ENCODE assay signal across 18 mouse cellular contexts in genomic region chr15:25719270-25719669, GRCm38 (mm10).
DNase-seq lines count a peak whose midpoint lies in the region; ATAC-seq and TF ChIP-seq lines count a peak whose summit lies in the region.
"Had no signal": no experiment of that assay in that cellular context is flagged by ENCODE, and none has a peak within 500 bp of the region (broad histone marks: within the 10 kb centered on the region; RNA-seq: fewer than 3 reads in every experiment).

No protein-coding gene starts in this region.

- H3K27me3 ChIP-seq in myocyte (ENCODE audit: control insufficient read depth, insufficient read depth, insufficient read length) = no peaks in the 10 kb centered on the region
- H3K27me3 ChIP-seq: embryonic facial prominence, embryonic 12.5 days; forebrain, embryonic 15.5 days had no signal

- no peak overlapping the region for H3K4me3 ChIP-seq in myocyte
- H3K4me3 ChIP-seq: embryonic facial prominence, embryonic 10.5 days; embryonic facial prominence, embryonic 12.5 days; forebrain, embryonic 13.5 days; forebrain, embryonic 15.5 days had no signal

- peaks cover 57% of the 10 kb centered on the region for H3K36me3 ChIP-seq in myocyte (ENCODE audit: control insufficient read depth, insufficient read depth)
- H3K36me3 ChIP-seq: forebrain, embryonic 15.5 days had no signal

- peak; percentile 47 to 50 for DNase-seq in cerebellum, postnatal 10 days
- no peak for DNase-seq in frontal cortex, postnatal 14 days (ENCODE audit: low spot score in 2 of 2)
- peak; percentile 22 for DNase-seq in retina, postnatal 1 day
- no peak for DNase-seq in retina, embryonic 14.5 days (ENCODE audit: low spot score)
- no peak for DNase-seq in left cerebral cortex, adult 8-10 months (ENCODE audit: low spot score in 2 of 2)
- DNase-seq: adrenal gland, adult 2 months; adrenal gland, postnatal 10 days; adrenal gland, postnatal 25 days; cerebellum, adult 11 months; cerebellum, adult 18-20 months; forebrain, postnatal 0 days had no signal

- no peak overlapping the region for H3K4me2 ChIP-seq in myocyte (ENCODE audit: low read depth)
- H3K4me2 ChIP-seq: embryonic facial prominence, embryonic 12.5 days; forebrain, embryonic 13.5 days; forebrain, embryonic 15.5 days had no signal

- no peak overlapping the region for H3ac ChIP-seq in myocyte (ENCODE audit: control insufficient read depth, insufficient read length)

- no peak for ATAC-seq in cerebellum, adult (ENCODE audit: insufficient number of reproducible peaks, low FRiP score, low TSS enrichment)
- ATAC-seq in frontal cortex, adult (ENCODE audit: low TSS enrichment) = 0 out of 2 replicates have a peak, but pooled peaks have one; percentile 57
- ATAC-seq: forebrain, embryonic 13.5 days; forebrain, embryonic 15.5 days; forebrain, postnatal 0 days had no signal

- no peak for TF ChIP-seq POLR2A in myocyte (IDR thresholded peaks at IDR 0.05; ENCODE audit: insufficient read length, low read depth)

- H3K79me2 ChIP-seq in myocyte (ENCODE audit: control insufficient read depth, insufficient read depth) = peaks cover 30% of the 10 kb centered on the region

TF ChIP-seq in myocyte, 11 proteins besides CTCF, POLR2A, EP300 and RAD21:
- TF ChIP-seq POLR2AphosphoS2 (IDR thresholded peaks at IDR 0.05; ENCODE audit: insufficient read length, low read depth) (peak; percentile 39), TCF3 (IDR thresholded peaks at IDR 0.05; ENCODE audit: insufficient read length, low read depth) (no peak)

Comparison
In these comparisons a context has a peak if more than half of its experiments do, and no peak if none do; other contexts are left out.
1. DNase-seq: peak in cerebellum, postnatal 10 days (2 of 2) and retina, postnatal 1 day (single experiment); none in frontal cortex, postnatal 14 days (0 of 2), retina, embryonic 14.5 days (single experiment) and left cerebral cortex, adult 8-10 months (0 of 2).